Mouse (Mus musculus) heart, postnatal 36 days (tissue): ENCODE results near the gene Sun3. TPM values are rescaled to one million over a fixed set of nuclear protein-coding genes. Genes with fewer than 3 reads are reported as not detected.

Source experiments
- DNase-seq, 2 experiments: peaks; one replicate each; pipeline ENCODE4 v3.0.0; 2021 to 2022
- intact Hi-C: fragments of 180-260 bp; cut with DNase I; formaldehyde crosslinking; loops from one replicate; pipeline ENCODE4 v1.15.1; 2025
- total RNA-seq, 2 experiments: library from RNA; stranded (reverse); gene quantifications; 2 replicates each; pipeline ENCODE4 v1.2.3; 2021

Gene Sun3
- 1 to 10 TPM; 1.9 to 3.1 TPM for total RNA-seq

GRCm38 (mm10) chr11:9048703-9049060 lies at the start of gene Sun3:
Gene Sun3, minus strand, starts transcription at chr11:9048991.
- intact Hi-C loops = loop anchor here (5.0 kb wide), 1 partner anchor 36 kb away; the partner anchor contains the start of gene Hus1
- DNase-seq = peak in 1 of 2 experiments; percentile 8

DNA sequence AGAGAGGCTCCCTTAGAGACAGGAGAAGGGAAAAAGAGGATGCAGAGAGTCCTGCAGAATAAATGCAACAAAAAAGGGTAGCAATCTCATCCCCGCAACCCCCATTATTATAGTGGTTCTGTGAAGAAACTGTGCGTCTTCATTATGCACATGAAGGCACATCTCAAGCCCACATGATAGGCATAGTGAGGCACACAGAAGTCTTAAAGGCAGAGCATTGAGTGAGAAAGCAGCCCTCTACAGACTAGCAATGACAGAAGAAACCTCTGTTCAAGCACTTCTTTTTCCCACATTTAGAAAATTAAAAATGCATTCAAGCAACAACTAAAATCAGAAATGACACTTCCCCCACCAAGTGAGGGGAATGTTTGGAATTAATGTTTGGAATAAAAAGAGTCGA lies 27.7 kb upstream of the Sun3 start:
- intact Hi-C loops = no loop called here
- no peak for DNase-seq

DNA sequence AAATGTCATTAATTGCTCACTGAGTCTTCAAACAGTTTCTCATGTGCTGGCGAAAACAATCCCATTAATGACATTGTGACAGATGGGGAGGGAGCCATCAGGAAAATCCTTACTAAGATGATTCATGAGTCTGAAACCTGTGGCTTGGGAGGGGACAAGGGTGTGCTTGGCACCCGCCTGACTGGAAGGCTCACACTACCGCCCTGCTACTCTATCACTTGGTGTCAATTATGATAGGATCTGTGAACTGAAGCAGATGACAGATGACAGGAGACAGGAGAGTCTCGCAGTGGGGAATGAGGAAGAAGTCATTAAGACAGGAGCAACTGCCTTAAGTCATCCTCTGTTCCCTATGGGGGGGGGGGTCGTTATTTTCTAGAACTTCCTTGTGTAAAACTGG lies 11.7 kb upstream of the Sun3 start:
- intact Hi-C loops = no loop called here
- no peak for DNase-seq

GRCm38 (mm10) chr11:9060029-9060428 lies 11.2 kb upstream of the Sun3 start:
- intact Hi-C loops = no loop called here
- no peak for DNase-seq

- intact Hi-C loops = no loop called here
- DNase-seq = no peak
These were observed 8.9 kb upstream of the Sun3 start for GRCm38 (mm10) chr11:9057711-9058110.

- DNase-seq = no peak
- intact Hi-C loops = no loop called here
These were observed 8.1 kb upstream of the Sun3 start for GRCm38 (mm10) chr11:9056937-9057336.

DNA sequence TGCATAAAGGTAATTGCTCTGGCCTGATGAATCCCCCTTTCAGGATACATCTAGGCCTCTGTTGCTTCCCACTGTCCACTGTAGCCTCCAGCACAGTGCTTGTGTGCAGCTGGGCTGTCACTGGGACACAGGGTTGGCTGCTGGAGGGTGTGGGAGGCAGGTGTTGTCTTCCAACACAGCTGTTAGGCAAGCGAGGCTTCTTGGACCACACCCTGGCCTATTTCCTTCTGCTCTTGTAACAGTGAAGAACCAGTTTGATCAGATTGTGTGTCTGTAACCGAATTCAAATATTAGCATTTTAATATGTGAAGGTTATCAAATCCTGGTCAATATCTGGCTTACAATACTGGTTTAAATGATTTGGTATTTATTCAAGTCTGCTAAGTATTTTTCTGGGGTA lies 3.1 kb upstream of the Sun3 start:
- intact Hi-C loops = no loop called here
- no peak for DNase-seq

DNA sequence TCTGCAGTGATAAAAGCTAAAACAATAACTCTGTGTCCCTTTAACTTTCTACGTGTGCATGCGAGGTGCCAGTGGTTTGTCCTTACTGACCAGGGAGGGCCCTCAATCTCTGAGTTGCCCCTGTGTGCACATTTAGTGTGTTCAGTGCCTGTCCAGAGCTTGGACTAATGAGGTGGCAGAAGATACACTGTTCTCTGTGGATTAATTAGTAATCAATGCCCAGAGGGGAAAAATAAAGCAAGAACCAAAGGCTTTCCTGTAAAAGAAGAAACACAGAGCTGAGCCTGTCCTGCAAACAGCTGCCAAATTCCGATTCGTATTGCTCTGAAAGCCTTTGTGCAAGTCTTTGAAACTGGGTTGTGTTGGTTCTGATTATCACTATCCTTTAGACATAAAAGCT lies 1.4 kb upstream of the Sun3 start:
- intact Hi-C loops = no loop called here
- no peak for DNase-seq

GRCm38 (mm10) chr11:9048011-9048702 lies 634 bp downstream of the Sun3 start, which contains the start of gene Gm11992:
Gene Gm11992, plus strand, starts transcription at chr11:9048594.
- peak; percentile 72 to 74 for DNase-seq
- intact Hi-C loops = loop anchor here (5.0 kb wide), 1 partner anchor 36 kb away; the partner anchor contains the start of gene Hus1

GRCm38 (mm10) chr11:9047044-9047443 lies 1.7 kb downstream of the Sun3 start:
- intact Hi-C loops = loop anchor here (5.0 kb wide), 1 partner anchor 35 kb away; the partner anchor contains the start of gene Hus1
- peak in 1 of 2 experiments; percentile 20 for DNase-seq

- DNase-seq = no peak
- intact Hi-C loops = loop anchor here (5.0 kb wide), 1 partner anchor 34 kb away; the partner anchor contains the start of gene Hus1
These were observed 2.2 kb downstream of the Sun3 start for GRCm38 (mm10) chr11:9046546-9046945.

GRCm38 (mm10) chr11:9031530-9031929 lies 17.3 kb downstream of the Sun3 start:
- intact Hi-C loops = no loop called here
- DNase-seq = no peak

DNA sequence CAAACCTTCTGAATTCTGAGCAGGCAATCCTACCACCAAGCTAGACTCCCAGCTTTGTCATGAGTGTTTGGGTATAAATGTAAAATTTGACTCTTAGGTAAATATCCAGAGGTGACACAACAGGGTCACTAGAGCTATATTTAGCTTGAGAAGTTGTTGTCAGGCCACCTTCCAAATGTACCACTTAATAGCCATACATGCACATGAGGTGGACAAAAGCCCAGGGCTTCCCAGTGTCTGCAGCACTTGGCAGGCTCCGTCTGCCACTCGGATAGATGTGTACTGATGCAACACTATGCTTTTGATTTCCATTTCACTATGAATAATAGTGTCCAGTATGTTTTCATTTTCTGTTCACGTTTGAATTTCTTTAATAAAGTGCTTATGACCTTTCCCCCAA lies 23.6 kb downstream of the Sun3 start:
- DNase-seq = peak in 1 of 2 experiments; percentile 28

DNA sequence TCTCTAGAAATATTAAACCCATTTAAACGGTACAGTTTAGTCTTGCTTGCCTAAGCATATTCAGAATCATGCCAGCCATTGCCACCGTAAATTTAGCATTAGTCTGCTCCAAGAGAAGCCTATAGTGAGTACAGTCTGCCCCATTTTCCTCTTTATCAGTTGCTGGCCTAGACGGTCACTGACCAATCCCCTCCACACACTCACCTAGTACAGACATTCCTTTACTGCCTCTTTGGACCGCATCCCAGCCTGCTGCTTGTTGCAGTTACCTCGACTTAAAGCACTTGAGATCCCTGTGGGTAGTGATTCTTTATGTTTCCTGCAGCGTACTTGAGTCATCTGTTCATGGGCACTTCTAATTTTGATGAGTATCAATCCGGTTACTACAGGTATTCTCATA lies 24.0 kb downstream of the Sun3 start:
- no peak for DNase-seq
- intact Hi-C loops = no loop called here

More for the DNA sequence above, 23.6 kb downstream of the Sun3 start:
- intact Hi-C loops = no loop called here

- intact Hi-C loops = no loop called here
- no peak for DNase-seq
These were observed 28.6 kb downstream of the Sun3 start for GRCm38 (mm10) chr11:9020207-9020606.

DNA sequence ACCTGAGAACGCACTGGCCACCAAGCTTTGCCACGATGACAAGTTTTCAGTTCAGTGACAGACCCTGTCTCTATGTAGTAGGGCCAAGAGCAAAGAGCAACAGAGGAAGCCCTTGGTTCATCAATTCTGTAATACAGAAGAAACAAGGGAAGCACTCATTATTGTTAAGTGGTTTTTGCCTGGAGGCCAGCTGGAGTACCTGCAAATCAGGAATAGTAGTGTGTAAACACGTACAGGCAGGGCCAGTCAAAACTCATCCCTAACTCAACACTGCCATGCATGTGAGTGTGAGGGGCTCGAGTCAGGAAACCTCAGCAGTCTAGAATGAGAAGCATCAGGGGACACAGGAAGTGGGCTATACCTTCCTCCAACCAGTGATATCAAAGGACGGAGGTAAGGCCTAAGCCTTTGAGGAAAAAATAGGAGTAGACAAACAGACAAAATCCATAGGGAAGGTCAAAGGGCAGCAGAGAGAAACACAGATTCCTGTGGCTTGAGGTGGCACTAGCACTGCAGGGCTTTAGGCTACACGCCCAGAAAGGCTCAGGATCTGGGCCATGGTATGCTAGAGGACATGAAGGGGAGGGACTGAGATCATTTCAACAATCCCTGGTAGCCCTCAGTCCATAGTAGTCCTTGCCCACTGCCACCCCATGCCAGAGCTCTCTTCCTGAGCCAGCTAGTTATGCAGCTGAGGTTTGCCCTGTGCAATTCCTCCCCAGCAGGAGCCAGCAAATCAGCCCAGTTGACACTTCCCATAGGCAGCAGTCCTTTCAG lies 30.1 kb downstream of the Sun3 start:
- peak in 1 of 2 experiments; percentile 2 for DNase-seq
- intact Hi-C loops = no loop called here

- intact Hi-C loops = loop anchor here (5.0 kb wide), 1 partner anchor 33 kb away; the partner anchor contains the start of genes Gm11992 and Sun3
- no peak for DNase-seq
These were observed 34.1 kb downstream of the Sun3 start for GRCm38 (mm10) chr11:9014740-9015139.

- no peak for DNase-seq
- intact Hi-C loops = loop anchor here (2.0 to 5.0 kb wide), 2 partner anchors 36 to 105 kb away; partner anchors contain the start of genes Gm11992 and Sun3
These were observed 37.4 kb downstream of the Sun3 start for GRCm38 (mm10) chr11:9011348-9011747.

DNA sequence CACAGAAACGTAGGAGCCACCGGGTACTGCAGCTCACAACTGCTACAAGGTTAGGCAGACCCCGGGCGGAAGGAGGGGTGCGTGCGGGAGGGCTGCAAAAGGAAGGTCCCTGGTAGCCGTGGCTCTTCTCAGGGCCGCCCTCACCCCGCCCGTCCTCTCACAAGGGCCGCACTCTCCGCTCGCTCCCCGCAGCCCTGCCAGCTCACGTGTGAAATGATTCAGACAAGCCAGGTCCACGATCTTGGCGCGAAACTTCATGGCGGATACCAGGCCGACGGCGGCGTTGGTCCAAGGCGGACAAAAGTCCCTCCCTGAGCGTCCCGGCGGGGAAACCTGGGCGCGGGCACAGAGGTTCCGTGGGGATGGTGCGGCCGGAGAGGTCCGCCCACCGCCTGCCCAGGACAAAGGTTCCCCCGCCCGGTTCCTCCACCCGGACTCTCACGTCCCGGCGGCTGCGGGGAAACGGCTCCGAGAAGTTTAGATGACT lies 37.9 kb downstream of the Sun3 start, which contains the start of gene Hus1:
Gene Hus1, minus strand, starts transcription at position 339 of the 487 bp plus-strand sequence.
- intact Hi-C loops = loop anchor here (2.0 to 5.0 kb wide), 2 partner anchors 36 to 106 kb away; partner anchors contain the start of genes Gm11992 and Sun3
- peak; percentile 90 to 93 for DNase-seq

DNA sequence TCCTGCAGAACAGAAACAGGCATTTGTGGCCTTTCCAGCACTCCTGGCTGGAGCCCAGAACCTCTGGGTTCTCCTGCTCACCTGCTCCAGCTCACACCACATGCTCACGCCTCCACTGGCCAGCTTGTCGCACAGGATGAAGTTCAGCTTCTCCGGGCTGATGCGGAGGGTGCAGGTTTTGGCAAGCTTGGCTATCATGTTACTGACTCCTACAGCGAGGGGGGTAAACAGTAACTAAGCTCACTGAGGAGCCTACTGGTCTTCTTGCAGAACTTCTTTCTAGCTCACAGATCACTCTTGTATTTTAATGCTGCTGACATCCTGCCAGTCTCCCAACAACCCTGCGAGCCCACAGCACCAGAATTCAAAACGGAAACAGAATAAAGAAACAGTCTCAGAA lies 38.4 kb downstream of the Sun3 start:
- intact Hi-C loops = loop anchor here (2.0 to 5.0 kb wide), 2 partner anchors 37 to 106 kb away; partner anchors contain the start of genes Gm11992 and Sun3
- DNase-seq = no peak

GRCm38 (mm10) chr11:9008761-9009160 lies 40.0 kb downstream of the Sun3 start:
- intact Hi-C loops = no loop called here
- DNase-seq = no peak
